Mouse (Mus musculus) ES-E14 (cell line): ENCODE data around the gene Gamt.

ENCODE experiments used
- CHD2 ChIP-seq: IDR thresholded peaks from 2 replicates; pipeline ENCODE4 v1.6.1; 2014; ENCODE audit warnings: mild to moderate bottlenecking, low read depth, low read length, inconsistent platforms
- HCFC1 ChIP-seq: IDR thresholded peaks from 2 replicates; pipeline ENCODE4 v1.6.1; 2012; ENCODE audit warnings: low read length, inconsistent platforms, borderline replicate concordance; ENCODE audit not compliant: insufficient read depth
- MAFK ChIP-seq: IDR thresholded peaks from 2 replicates; pipeline ENCODE4 v1.6.1; 2014; ENCODE audit warnings: mild to moderate bottlenecking, low read depth, low read length, inconsistent platforms; ENCODE audit not compliant: insufficient read depth
- ZC3H11A ChIP-seq: IDR thresholded peaks from 2 replicates; pipeline ENCODE4 v1.6.1; 2012; ENCODE audit warnings: low read depth, mild to moderate bottlenecking, inconsistent platforms, low read length, borderline replicate concordance
- ZNF384 ChIP-seq: IDR thresholded peaks from 2 replicates; pipeline ENCODE4 v1.6.1; 2012; ENCODE audit warnings: low read depth, low read length, inconsistent platforms

GRCm38 (mm10) chr10:80279273-80279672, 18.5 kb upstream of the Gamt start:
- TF ChIP-seq ZNF384 (no peak), MAFK (no peak), CHD2 (no peak), ZC3H11A (no peak), HCFC1 (no peak)
